Mouse (Mus musculus): Measurements from ENCODE around the gene Nt5c.
"Not testable (repeated sequence)": the region's sequence is repeated elsewhere in the genome, so short reads cannot be mapped to it uniquely, and the experiment has no call there.

The Nt5c gene

GRCm38 (mm10) chr11:115491356-115492083 is at the start of gene Nt5c:
Gene Nt5c, minus strand, starts transcription at chr11:115491862.
- DNase-seq (ENCODE audit: low read depth, low spot score): peak; percentile 48

- no peak for DNase-seq (ENCODE audit: low read depth, low spot score)
Observed at GRCm38 (mm10) chr11:115538045-115538444, 46.4 kb upstream of the Nt5c start.

- DNase-seq (ENCODE audit: low read depth, low spot score): peak; percentile 14
Observed at GRCm38 (mm10) chr11:115536856-115537568, 45.4 kb upstream of the Nt5c start.

- peak; percentile 98 for DNase-seq (ENCODE audit: low read depth, low spot score)
Observed at GRCm38 (mm10) chr11:115536038-115536681, 44.5 kb upstream of the Nt5c start, which contains the start of gene Sumo2. Gene Sumo2, minus strand, starts transcription at chr11:115536276.

- DNase-seq (ENCODE audit: low read depth, low spot score): peak; percentile 75
Observed at GRCm38 (mm10) chr11:115535401-115536037, 43.9 kb upstream of the Nt5c start.

- no peak for DNase-seq (ENCODE audit: low read depth, low spot score)
Observed at GRCm38 (mm10) chr11:115534759-115535371, 43.2 kb upstream of the Nt5c start.

- not testable (repeated sequence) for DNase-seq (ENCODE audit: low read depth, low spot score)
Observed at GRCm38 (mm10) chr11:115526446-115526845, 34.8 kb upstream of the Nt5c start.

GRCm38 (mm10) chr11:115522703-115523102 is 31.0 kb upstream of the Nt5c start:
- DNase-seq (ENCODE audit: low read depth, low spot score): no peak

GRCm38 (mm10) chr11:115522238-115522637 is 30.6 kb upstream of the Nt5c start:
- no peak for DNase-seq (ENCODE audit: low read depth, low spot score)

- no peak for DNase-seq (ENCODE audit: low read depth, low spot score)
Observed at GRCm38 (mm10) chr11:115521080-115521479, 29.4 kb upstream of the Nt5c start.

- no peak for DNase-seq (ENCODE audit: low read depth, low spot score)
Observed at GRCm38 (mm10) chr11:115520218-115520617, 28.6 kb upstream of the Nt5c start.

GRCm38 (mm10) chr11:115519581-115519980 is 27.9 kb upstream of the Nt5c start:
- DNase-seq (ENCODE audit: low read depth, low spot score): no peak

- no peak for DNase-seq (ENCODE audit: low read depth, low spot score)
Observed at GRCm38 (mm10) chr11:115518693-115519092, 27.0 kb upstream of the Nt5c start.

GRCm38 (mm10) chr11:115516942-115517341 is 25.3 kb upstream of the Nt5c start:
- no peak for DNase-seq (ENCODE audit: low read depth, low spot score)

- no peak for DNase-seq (ENCODE audit: low read depth, low spot score)
Observed at GRCm38 (mm10) chr11:115515021-115515420, 23.4 kb upstream of the Nt5c start.

- peak; percentile 97 for DNase-seq (ENCODE audit: low read depth, low spot score)
Observed at GRCm38 (mm10) chr11:115514238-115514663, 22.6 kb upstream of the Nt5c start, which contains the start of gene Jpt1. Gene Jpt1, minus strand, starts transcription at chr11:115514387.

- DNase-seq (ENCODE audit: low read depth, low spot score): no peak
Observed at GRCm38 (mm10) chr11:115513271-115514237, 21.9 kb upstream of the Nt5c start.

- DNase-seq (ENCODE audit: low read depth, low spot score): no peak
Observed at GRCm38 (mm10) chr11:115512407-115513183, 20.9 kb upstream of the Nt5c start.

- DNase-seq (ENCODE audit: low read depth, low spot score): no peak
Observed at GRCm38 (mm10) chr11:115512004-115512403, 20.3 kb upstream of the Nt5c start.
